Mouse (Mus musculus) gastrocnemius, postnatal 14 days (tissue): ENCODE measurements at regions not wholly inside any gene's neighbourhood (a gene's known extent, or its start where the extent isn't known, plus 50 kb on each side); places are given as distances from the start of the nearest gene placed in this dataset.

Source experiments
- DNase-seq: peaks from one replicate; pipeline ENCODE4 v3.0.0; 2021; ENCODE audit warnings: mixed read lengths
- intact Hi-C: fragments of 180-260 bp; cut with DNase I; formaldehyde crosslinking; loops from one replicate; pipeline ENCODE4 v1.15.1; 2025; ENCODE audit warnings: low total_unique reads

- intact Hi-C loops, result no loop called here
Measured at GRCm38 (mm10) chr5:106224141-106224540, 233.8 kb downstream of the Barhl2 start.

GRCm38 (mm10) chr5:106209543-106209942 lies 248.4 kb downstream of the Barhl2 start:
- intact Hi-C loops, result no loop called here
- no peak for DNase-seq

More at GRCm38 (mm10) chr5:106224141-106224540, 233.8 kb downstream of the Barhl2 start:
- no peak for DNase-seq

DNA sequence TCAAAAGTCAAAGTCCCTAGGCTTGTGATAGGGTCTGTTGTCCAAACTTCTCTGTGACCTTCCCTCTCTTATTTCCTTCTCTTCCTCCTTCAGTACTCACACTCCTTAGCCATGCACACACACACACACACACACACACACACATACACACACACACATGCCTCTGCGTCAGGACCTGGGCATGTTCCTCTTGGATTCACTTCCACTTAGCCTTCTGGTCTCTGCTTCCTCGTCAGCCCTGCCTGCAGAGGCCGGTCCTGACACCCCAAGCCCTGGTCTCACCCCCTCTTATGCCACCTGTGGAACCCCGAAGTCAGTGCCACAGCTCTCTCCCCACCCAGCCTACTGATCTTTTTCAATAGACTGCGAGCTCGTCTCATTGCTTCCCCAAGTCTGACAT lies 250.3 kb downstream of the Barhl2 start:
- intact Hi-C loops, result no loop called here
- no peak for DNase-seq

GRCm38 (mm10) chr5:106205724-106206123 lies 252.2 kb downstream of the Barhl2 start:
- DNase-seq, result no peak
- intact Hi-C loops, result no loop called here

GRCm38 (mm10) chr5:106200631-106201030 lies 257.3 kb downstream of the Barhl2 start:
- DNase-seq, result no peak
- intact Hi-C loops, result no loop called here

GRCm38 (mm10) chr5:106199061-106199460 lies 258.9 kb downstream of the Barhl2 start:
- intact Hi-C loops, result no loop called here

GRCm38 (mm10) chr5:106191141-106191540 lies 266.8 kb downstream of the Barhl2 start:
- intact Hi-C loops, result no loop called here
- DNase-seq, result no peak

More at GRCm38 (mm10) chr5:106199061-106199460, 258.9 kb downstream of the Barhl2 start:
- DNase-seq, result no peak

DNA sequence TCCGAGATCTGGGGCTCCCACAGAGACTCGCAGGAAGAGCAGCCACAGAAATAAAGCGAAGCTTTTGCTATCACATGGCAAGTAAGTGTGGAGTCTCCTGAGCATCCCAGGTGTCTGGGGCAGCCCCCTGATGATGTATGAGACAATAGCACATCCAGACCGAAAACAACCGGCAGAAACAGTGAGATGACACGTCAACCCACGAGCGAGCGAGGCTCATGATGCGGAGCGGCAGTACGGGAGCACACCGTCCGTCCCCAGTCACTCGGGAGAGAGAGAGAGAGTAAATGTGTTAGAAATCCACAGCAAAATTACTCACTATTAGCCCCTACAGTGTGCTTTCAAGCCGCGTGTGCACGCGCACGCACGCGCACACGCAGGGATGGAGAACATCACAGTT lies 276.2 kb downstream of the Barhl2 start:
- intact Hi-C loops, result no loop called here
- no peak for DNase-seq

GRCm38 (mm10) chr5:106172162-106172561 lies 285.8 kb downstream of the Barhl2 start:
- no peak for DNase-seq
- intact Hi-C loops, result no loop called here

DNA sequence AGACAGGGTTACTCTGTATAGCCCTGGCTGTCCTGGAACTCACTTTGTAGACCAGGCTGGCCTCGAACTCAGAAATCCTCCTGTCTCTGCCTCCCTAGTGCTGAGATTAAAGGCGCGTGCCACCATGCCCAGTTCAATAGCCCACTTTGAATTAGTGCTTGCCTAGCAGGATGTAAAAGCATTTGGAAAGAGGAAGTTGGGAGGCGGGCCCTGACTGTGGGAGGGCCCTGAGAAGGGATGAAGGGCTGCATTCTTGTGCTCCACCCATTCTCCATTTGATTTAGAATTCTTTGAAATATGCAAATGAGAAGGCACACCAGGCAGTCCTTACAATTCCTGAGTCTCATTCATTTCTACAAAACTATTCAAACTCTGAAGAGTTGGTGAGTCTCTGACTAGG lies 287.6 kb downstream of the Barhl2 start:
- intact Hi-C loops, result no loop called here
- no peak for DNase-seq

GRCm38 (mm10) chr5:106167556-106167955 lies 290.4 kb downstream of the Barhl2 start:
- intact Hi-C loops, result no loop called here
- no peak for DNase-seq

GRCm38 (mm10) chr5:106166266-106166665 lies 289.9 kb downstream of the Zfp326 start:
- DNase-seq, result no peak
- intact Hi-C loops, result no loop called here

- intact Hi-C loops, result no loop called here
- no peak for DNase-seq
Measured at GRCm38 (mm10) chr5:106164190-106164589, 287.8 kb downstream of the Zfp326 start.

DNA sequence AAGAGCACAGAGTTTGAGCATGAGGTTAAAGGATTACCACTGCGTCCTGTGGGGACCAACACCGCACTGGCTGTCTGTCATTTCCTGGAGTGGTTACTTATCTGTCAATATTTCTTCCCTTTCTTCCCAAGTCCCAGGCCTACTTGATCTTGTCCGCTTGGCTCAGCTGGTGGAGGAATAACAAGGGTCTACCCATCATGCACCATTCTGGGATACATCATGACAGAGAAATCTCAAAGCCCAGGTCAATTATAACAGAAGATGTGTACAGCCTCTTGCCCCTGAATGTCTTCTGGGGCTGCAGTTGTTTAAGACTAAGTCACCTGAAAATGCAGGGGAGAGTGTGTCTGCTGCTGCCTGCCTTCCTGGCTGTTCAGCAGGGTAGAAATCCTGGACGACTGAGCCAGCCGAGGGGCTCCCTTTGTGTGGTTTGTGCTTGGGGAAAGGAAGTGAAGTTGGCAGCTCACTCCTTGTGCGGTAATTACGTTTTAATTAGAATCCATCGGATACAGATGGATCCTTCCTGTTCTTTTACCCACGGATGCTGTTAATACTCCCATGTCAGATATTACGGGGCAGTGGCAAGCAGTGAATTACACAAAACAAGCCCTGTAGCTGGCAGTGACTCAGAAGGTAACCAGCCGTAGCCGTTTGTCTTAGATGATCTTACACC lies 286.8 kb downstream of the Zfp326 start:
- intact Hi-C loops, result no loop called here
- no peak for DNase-seq

DNA sequence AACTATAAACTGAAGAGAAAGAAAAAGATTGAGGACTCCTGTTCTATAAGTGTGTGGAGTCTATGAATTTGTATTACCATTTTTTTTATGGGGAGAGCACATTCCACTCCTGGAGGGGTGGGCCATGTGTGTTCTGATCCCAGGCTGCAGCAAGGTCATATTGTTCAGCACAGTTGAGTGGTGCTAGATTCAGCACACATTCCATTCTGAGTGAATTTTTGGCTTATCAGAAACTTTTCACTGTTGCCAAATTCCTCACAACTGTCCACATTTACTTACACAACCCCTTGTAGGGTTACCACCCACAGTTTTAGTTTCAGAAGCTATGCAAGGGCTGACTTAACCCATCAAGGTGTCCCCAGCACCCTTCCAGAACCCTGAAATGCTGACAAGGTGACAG lies 262.7 kb downstream of the Zfp326 start:
- DNase-seq, result no peak
- intact Hi-C loops, result no loop called here

- no peak for DNase-seq
- intact Hi-C loops, result no loop called here
Measured at GRCm38 (mm10) chr5:106122928-106123327, 246.6 kb downstream of the Zfp326 start.

DNA sequence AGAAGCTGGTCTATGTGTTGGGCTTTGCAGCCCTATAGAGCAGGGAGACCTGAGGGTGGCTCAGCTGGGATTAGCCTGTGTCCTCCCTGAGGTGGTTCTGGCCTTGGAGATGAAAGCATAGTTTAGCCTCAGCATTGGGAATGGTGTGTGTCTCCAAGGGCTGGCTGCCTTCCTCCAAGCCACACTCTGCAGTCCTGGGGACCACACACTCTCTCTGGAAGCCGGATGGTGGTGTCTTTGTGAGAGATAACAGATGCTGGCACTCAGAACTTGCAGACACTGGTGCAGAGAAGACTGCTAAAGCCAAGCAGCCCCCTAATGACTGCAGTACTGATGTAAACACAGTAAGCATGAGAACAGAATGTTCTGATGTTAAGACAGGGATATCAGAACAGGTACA lies 243.2 kb downstream of the Zfp326 start:
- no peak for DNase-seq
- intact Hi-C loops, result no loop called here

GRCm38 (mm10) chr5:106113186-106113585 lies 236.8 kb downstream of the Zfp326 start:
- intact Hi-C loops, result no loop called here
- DNase-seq, result no peak

DNA sequence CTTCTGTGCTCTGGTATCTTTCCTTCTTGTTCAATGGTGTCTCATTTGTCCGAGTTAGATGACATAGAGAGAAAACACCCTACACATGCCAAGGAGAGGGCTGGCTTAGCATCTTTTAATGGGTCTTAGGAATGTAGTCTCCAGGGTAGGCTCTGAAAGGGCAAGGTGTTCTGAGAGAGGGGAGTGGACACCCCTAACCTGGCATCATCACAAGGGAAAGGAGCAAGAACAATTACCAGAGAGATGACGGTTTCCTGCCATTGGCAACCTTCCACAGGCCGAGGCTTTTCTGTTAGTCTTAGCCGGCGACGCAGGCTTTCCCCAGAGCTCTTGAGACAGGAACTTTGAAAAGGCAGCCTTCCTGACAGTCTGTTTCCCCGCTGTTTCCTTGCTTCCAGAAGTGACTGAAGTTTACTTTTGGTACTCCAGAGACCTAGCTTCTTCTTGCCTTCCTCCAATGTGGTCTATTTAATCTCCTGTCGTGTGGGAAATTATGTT lies 232.2 kb downstream of the Zfp326 start:
- intact Hi-C loops, result no loop called here
- DNase-seq, result no peak

- no peak for DNase-seq
- intact Hi-C loops, result no loop called here
Measured at GRCm38 (mm10) chr5:106102255-106102654, 225.9 kb downstream of the Zfp326 start.

GRCm38 (mm10) chr5:106098887-106099286 lies 222.5 kb downstream of the Zfp326 start:
- intact Hi-C loops, result no loop called here
- no peak for DNase-seq

- DNase-seq, result no peak
- intact Hi-C loops, result no loop called here
Measured at GRCm38 (mm10) chr5:106089332-106089731, 213.0 kb downstream of the Zfp326 start.
